Mouse (Mus musculus) gastrocnemius, postnatal 4 days (tissue): ENCODE measurements around the gene Pde3a. TPM values are rescaled to one million over a fixed set of nuclear protein-coding genes. Genes with fewer than 3 reads are reported as not detected.

Experiments
- DNase-seq, 2 experiments: peaks; one replicate each; pipeline ENCODE4 v3.0.0; 2021 to 2022; ENCODE audit warnings: low spot score in 2 of 2, mixed read lengths in 2 of 2
- long read RNA-seq, 2 experiments: library from polyadenylated mRNA; stranded (forward); transcript quantifications; one replicate each; pipeline ENCODE4 v2.0.0; 2021
- total RNA-seq, 2 experiments: library from RNA; stranded (reverse); gene quantifications; 2 replicates each; pipeline ENCODE4 v1.2.3; 2021

Gene Pde3a
- total RNA-seq: 10 to 100 TPM; 11.9 to 13.3 TPM
- long read RNA-seq, experiment 1, full-length matches to known transcripts: 4 of 6 reads
- long read RNA-seq, experiment 1, partial matches to known transcripts: 1 of 6 reads
- long read RNA-seq, experiment 1, other reads (novel, unspliced or antisense): 1 of 6 reads
- long read RNA-seq, experiment 2, full-length matches to known transcripts: 5 of 11 reads
- long read RNA-seq, experiment 2, partial matches to known transcripts: 5 of 11 reads
- long read RNA-seq, experiment 2, other reads (novel, unspliced or antisense): 1 of 11 reads

DNA sequence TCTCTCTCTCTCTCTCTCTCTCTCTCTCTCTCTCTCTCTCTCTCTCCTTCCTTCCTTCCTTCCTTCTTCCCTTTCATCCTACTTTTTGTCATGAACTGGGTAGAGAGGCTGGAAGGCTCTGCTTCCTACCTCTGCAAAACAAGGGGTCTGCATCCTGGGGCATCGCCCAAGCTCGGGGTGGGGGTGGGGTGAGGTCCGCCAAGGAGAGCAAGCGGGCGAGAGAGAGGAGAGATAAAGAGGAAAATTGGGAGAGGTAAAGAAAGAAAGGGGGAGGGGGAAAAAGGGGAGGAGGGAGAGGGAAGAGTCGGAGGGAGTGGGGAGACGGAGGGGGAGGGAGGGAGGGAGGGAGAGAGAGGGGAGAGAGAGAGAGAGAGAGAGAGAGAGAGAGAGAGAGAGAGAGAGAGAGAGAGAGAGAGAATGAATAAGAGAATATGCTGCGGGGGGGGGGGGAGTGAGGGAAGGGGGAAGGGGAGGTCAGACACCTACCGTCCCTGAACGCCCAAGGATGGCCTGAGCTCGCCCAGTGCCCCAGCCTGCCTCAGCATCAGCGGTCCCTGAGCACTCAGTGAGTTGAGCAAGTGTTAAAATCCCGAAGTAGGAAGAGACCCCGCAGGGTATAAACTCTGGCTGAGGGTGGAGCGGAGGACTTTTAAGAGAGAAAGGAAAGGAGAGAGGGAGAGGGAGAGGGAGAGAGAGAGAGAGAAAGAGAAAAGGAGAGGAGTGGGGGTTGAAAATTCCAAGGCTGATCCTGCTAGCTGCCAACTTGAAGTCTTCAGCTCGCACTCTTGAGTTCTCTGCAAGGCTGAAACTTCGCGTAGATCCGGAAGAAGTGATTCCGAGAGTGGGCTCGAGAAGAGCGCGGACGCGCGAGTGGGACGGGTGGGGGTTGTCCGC lies at the start of gene Pde3a:
TSS of gene Pde3a (plus strand) at position 579 of the 894 bp plus-strand sequence.
- DNase-seq: no peak

- no peak for DNase-seq
Observed at GRCm38 (mm10) chr6:141200173-141200615, 48.9 kb upstream of the Pde3a start.

GRCm38 (mm10) chr6:141207531-141207930 lies 41.5 kb upstream of the Pde3a start:
- DNase-seq: no peak

- DNase-seq: no peak
Observed at GRCm38 (mm10) chr6:141208283-141208872, 40.7 kb upstream of the Pde3a start.

DNA sequence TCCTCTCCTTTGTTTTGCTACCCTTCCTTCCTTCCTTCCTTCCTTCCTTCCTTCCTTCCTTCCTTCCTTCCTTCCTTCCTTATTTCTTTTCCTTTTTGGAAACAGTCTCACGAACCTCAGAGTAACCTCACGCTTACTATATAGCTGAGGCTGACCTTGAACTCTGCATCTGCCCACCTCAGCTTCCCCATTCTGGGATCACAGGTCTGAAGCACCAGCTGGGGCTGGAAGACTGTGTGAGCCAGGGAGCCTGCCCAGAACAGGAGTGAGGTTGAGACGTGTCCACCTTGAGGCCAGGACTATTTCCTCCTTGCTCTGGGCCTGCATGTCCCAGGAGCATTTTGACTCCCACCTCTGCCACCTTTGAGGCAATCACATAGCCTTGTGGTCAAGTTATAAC lies 39.0 kb upstream of the Pde3a start:
- no peak for DNase-seq

GRCm38 (mm10) chr6:141221081-141221480 lies 28.0 kb upstream of the Pde3a start:
- DNase-seq: no peak

- DNase-seq: peak in 1 of 2 experiments; percentile 18
Observed at GRCm38 (mm10) chr6:141226851-141227657, 22.0 kb upstream of the Pde3a start.

GRCm38 (mm10) chr6:141227658-141228005 lies 21.4 kb upstream of the Pde3a start:
- no peak for DNase-seq

DNA sequence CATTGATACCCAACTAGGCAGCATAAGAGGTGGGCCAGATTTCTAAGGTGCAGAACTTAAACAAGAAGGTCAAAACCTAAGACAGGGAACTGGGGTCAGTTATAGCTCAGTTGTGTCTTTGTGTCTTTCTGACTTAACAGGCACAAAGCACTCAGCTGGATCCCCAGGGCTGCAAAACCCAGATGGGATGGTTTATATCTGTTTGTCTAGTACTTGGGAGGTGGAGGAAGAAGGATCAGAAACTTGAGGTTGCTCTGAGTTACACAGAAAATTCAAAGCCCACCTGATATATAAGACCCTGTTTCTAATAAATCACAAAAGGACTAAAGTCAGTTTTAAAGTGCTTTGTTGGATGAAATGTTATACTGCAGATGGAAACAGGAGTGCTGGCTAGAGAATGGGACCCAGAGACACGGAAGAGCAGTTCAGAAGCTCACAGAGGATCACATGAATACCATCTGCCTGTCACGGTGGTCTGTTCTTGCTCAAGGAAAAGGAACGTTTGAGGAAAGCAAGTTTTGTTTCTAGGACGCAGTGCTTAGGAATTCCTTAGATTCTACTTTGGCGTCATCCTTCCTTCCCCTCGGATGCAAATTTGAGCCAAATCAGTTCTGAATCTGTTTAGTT lies 16.2 kb upstream of the Pde3a start:
- DNase-seq: no peak

DNA sequence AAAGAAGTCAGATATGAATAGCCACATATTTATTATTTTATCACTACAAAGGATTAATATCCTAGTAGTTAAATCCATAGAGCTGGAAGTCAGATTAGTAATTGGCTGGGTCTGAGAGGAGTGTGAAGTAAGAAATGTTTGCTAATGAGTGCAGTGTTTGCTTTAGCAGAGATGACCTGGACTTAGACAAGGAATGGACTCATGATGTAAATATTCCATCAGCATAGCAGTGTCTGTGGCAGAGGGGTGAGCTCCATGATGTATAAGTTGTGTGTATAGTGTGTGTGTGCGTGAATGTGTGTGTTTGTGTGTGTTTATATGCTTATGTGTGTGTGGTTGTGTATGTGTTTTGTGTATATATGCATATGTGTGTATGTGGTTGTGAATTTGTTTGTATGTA lies 7.3 kb upstream of the Pde3a start:
- no peak for DNase-seq

GRCm38 (mm10) chr6:141245089-141245488 lies 4.0 kb upstream of the Pde3a start:
- DNase-seq: no peak

DNA sequence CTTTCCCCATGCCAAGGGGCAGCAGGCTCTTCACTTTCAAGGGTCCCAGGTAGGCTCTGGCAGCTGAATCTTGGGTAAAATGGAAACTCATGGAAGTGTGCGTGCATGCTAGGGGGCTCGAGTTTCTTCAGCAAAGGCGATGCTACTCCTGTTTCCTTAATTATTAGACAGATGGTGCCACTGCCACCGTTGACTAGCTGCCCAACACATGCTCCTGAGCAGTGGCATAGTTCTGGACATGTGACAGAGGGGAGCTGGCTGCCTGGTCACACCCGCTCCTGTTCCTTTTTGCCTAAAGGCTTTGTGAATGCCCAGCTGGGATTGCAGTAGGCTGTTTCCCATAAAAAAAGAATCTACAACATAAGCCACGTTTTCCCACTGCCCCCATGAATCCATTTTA lies 2.7 kb upstream of the Pde3a start:
- no peak for DNase-seq

GRCm38 (mm10) chr6:141248081-141248480 lies 988 bp upstream of the Pde3a start:
- DNase-seq: no peak

GRCm38 (mm10) chr6:141249585-141250295 lies 671 bp downstream of the Pde3a start:
- peak; percentile 67 to 73 for DNase-seq

- DNase-seq: peak; percentile 26 to 47
Observed at GRCm38 (mm10) chr6:141250296-141250629, 1.2 kb downstream of the Pde3a start.

- no peak for DNase-seq
Observed at GRCm38 (mm10) chr6:141250984-141251383, 1.9 kb downstream of the Pde3a start.

- DNase-seq: no peak
Observed at GRCm38 (mm10) chr6:141252520-141252919, 3.5 kb downstream of the Pde3a start.

- DNase-seq: no peak
Observed at GRCm38 (mm10) chr6:141254956-141255355, 5.9 kb downstream of the Pde3a start.

DNA sequence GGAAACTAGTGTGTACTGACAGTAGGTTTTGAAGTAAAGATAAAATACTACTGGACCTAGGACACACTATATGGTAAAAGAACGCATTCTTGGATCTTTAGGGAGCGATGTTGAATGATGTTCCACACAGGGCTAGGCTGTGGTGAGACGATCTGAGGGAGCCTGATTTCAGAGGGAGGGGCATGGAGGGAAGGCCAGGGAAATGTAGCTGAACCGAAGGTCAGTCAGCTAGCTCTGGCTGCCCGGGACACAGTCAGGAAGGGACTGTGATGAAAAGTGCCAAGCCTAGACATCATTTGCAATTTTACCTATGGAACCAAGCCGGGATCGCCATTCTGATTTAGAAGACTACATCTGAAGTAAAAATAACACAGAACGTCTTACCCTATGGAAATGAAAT lies 7.8 kb downstream of the Pde3a start:
- DNase-seq: no peak
